Mouse (Mus musculus) mouse trophoblast stem cell (cell line): Measurements from ENCODE around the gene Mlx.
"Not testable (repeated sequence)": the region's sequence is repeated elsewhere in the genome, so short reads cannot be mapped to it uniquely, and the experiment has no call there.

Source experiments
- in situ Hi-C, 2 experiments: fragments of 300-500 bp; cut with MseI, MboI; formaldehyde crosslinking; loops; 2 replicates in 1 of 2; 3 replicates in 1 of 2; pipeline ENCODE4 v1.15.1; 2025

The Mlx gene

DNA sequence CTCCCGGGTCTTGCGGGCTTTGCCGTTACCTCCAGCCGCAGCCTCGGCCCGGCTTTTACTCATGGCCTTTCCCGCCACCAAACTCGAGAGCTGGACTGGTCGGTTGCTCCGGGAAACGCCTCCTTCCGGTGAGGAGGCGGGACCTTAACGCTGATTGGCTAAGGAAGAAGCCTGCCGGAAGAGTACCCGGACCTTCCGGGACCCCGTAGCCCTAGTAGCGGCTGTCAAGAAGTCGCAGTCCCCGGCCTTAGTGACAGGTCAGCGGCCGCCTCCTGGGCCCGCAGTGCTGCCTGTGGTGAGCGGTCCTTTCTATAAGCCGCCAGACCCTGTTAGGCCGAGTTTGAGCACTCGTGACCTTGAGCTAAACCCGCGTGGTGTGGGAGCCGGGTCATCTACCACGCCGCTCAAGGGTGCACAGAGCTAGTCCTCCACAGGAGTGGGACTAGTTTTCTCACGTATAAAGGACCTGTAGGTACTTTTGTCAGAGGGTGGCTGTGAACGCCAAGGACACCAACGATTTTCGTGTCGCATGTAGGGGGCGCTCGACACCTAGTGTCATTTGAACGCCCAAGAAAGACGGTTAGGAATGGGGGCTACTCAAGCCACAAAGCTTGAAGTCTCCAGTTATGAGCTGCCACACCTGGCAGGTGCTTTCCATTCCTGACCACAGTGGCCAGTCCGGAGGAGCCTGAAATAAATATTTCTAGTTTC is 8.4 kb downstream of the Mlx start, which contains the start of gene Psmc3ip:
Psmc3ip (minus strand) TSS at position 123 of the 711 bp plus-strand sequence.
- in situ Hi-C loops = no loop called here

- in situ Hi-C loops = no loop called here
Measured at GRCm38 (mm10) chr11:101098231-101098630, 11.2 kb downstream of the Mlx start.

- in situ Hi-C loops = no loop called here
Measured at GRCm38 (mm10) chr11:101103011-101103410, 15.9 kb downstream of the Mlx start.

- in situ Hi-C loops = no loop called here
Measured at GRCm38 (mm10) chr11:101109351-101109750, 22.3 kb downstream of the Mlx start.

DNA sequence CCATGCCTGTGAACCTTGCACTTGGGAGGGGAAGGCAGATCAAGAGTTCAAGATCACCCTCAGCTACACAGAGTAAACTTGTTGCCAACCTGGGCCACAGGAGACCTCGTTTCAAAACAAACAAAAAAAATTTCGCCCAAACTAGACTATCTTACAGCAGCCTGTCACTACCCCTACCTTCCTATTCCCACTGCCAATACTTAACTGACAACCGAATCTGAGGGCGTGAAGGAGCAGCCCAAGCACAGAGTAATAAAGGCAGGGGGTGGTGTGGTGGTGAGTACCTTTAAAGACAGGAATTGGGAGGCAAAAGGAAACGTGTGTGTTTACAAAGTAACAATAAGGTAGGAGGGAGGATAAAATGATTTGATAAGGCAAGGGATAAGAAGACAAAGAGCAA is 23.6 kb downstream of the Mlx start:
- in situ Hi-C loops = no loop called here

DNA sequence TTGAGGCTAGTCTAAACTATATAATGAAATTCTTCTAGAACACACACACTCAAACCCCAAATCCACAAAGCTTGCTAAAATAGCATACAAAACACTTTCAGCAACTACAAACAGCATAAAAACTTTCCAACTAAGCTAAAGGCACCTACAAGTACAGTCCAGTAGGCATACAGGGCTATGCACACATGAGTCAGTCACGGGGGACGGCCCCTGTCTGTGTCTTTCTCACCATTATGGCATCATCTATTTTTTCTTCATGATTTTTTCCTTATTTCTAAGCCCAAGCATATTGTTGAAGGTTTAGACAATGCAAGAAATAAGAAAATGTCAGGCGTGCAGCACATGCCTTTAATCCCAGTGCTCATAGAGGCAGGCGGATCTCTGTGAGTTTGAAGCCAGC is 24.1 kb downstream of the Mlx start:
- in situ Hi-C loops = no loop called here

DNA sequence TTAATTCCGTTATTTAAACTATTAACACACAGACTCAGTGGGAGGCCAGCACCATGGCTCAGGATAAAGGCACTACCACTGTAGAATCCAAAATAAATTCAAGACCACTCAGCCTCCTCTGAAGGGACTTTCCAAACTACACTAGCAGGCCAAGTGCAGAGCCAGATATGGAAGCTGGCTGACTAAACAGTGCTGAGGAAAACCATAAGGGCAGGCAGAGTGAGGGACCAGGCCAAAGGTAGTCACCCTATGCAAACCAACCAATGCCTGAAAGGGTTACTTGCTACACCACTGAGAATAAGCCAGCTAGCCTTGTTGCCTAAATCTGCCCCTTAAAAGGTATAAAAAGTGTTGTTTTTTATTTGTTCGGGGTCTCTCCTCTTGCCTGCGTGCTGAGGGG is 25.1 kb downstream of the Mlx start:
- in situ Hi-C loops = no loop called here

- in situ Hi-C loops = no loop called here
Measured at GRCm38 (mm10) chr11:101115564-101115963, 28.5 kb downstream of the Mlx start.

DNA sequence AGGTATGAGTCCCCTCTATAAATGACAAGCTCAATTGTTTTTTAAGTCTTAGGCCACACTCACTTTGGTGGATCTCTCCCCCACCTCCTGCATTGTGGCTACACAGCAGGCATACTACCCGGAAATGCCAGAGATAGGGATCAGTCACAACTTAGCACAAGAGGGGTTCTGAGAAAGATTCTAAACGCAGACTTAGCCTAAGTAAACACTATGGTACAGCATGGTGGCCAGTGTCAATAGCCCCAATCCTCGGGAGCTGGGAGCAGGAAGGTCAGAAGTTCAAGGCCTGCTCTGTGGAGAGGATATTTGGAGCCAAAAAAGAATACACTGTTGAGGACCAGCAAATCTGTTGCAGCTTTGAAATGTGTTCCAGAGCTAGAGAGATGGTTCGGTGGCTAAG is 31.0 kb downstream of the Mlx start:
- in situ Hi-C loops = no loop called here

DNA sequence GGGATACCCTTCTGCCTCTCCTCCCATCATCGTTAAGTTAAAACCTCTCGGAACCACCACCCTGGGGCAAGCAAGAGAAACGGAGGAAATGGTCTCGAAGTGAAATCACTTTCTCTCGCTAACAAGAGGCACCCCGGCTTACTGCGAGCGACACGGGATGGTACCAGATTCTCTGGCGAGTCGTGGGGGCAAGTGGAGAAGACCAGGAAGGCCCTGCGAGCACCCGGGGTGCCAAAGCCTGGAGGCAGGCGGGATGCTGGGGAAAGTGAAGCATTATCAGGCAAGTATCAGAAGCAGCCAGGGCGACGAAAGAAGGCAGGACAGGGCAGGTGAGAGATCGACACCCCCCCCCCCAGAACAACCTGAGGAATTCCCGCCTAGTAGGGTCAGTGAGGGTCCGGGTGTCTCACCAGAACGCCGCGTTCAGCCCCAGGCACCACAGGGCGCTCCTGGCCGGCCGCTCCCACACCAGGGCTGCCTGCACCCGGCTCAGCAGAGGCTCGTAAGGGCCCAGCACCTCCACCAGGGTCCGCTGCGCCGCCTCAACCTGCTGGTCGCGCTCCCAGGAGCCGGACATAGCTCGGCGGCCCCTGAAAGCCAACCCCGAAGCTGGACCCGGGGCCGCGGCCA is 32.2 kb downstream of the Mlx start:
- in situ Hi-C loops = no loop called here

DNA sequence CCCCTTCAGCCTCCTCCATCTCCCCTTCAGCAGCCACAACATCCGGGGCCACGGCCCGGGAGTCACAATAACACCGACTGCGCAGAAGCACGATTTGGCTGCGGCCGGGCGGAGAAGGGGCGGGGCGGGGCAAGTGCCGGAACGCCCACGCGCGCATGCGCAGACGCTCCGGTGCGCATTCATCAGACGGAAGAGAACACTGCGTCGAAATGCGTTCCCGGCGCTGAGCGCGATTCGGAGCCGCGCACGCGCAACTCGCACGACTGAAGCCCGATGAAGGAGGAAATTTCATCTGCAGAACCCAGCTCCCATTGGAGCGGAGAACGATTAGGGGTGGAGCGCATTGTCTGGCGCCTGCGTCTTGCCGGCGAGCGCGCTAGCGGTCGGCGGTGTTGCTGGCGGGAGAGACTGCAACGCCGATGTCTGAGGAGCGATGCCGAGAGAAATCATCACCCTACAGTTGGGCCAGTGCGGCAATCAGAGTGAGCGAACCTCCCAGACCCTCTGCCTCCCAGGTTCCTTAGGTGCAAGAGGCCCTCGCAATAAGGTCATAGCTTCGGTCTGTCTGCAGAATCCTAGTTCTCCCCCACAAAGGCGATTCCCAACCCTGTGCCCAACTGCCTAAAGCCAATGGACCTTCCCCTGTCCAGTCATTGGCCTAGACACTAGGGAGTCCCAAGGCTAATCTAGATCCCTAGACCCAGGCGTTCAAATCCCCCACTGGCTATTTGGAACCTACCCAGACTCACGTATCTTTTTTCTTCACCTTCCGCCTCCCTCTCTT is 32.9 kb downstream of the Mlx start, which contains the start of the genes Retreg3 and Tubg1:
Retreg3 (minus strand) TSS at position 133 of the 784 bp plus-strand sequence.
Tubg1 (plus strand) TSS at position 178 of the 784 bp plus-strand sequence.
- in situ Hi-C loops = no loop called here

DNA sequence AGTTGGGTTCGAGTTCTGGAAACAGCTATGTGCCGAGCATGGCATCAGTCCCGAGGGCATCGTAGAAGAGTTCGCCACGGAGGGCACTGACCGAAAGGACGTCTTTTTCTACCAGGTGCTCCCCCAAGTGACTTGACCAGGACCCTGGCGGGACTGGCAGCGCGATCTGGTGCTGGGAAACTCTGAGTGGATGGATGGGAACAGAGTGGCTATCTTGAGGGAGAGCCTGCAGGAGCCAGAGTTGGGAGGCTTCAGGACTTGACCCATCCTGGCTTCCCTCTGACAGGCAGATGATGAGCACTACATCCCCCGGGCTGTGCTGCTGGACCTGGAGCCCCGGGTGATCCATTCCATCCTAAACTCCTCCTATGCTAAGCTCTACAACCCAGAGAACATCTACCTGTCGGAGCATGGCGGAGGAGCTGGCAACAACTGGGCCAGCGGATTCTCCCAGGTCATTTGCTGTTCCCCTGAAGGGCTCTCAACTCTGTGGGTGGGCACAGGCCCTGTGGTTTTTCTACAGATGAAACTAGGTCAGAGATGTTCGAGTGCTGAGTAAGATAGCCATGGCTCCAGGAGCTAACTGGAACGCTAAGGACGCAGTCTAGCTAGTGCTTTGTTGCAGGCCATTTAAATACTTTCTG is 33.6 kb downstream of the Mlx start:
- in situ Hi-C loops = no loop called here

- in situ Hi-C loops = not testable (repeated sequence)
Measured at GRCm38 (mm10) chr11:101124494-101124893, 37.4 kb downstream of the Mlx start.

- in situ Hi-C loops = not testable (repeated sequence)
Measured at GRCm38 (mm10) chr11:101125008-101125407, 37.9 kb downstream of the Mlx start.

DNA sequence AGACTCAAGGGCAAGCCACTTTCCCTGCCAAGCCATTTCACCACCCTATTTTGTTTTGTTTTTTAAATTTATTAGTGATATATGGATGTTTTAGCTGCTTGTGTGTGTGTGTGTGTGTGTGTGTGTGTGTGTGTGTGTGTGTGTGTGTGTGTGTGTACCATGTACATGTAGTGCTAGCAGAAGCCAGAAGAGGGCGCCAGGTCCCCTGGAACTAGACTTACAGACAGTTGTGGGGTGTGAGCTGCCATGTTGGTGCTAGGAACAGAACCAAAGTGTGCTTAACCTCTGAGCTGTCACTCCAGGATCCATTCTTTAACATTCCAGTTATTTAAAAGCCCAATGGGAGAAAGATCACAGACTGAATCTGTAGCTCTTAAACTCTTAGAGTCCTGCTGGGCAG is 40.0 kb downstream of the Mlx start:
- in situ Hi-C loops = no loop called here

GRCm38 (mm10) chr11:101128996-101129577 is 42.0 kb downstream of the Mlx start:
- in situ Hi-C loops = no loop called here

- in situ Hi-C loops = loop anchor here (5.0 kb wide), 1 partner anchor 47 kb away; the partner anchor contains the start of gene Ccr10 (in 2 of the 2)
Measured at GRCm38 (mm10) chr11:101130056-101130756, 43.1 kb downstream of the Mlx start.

DNA sequence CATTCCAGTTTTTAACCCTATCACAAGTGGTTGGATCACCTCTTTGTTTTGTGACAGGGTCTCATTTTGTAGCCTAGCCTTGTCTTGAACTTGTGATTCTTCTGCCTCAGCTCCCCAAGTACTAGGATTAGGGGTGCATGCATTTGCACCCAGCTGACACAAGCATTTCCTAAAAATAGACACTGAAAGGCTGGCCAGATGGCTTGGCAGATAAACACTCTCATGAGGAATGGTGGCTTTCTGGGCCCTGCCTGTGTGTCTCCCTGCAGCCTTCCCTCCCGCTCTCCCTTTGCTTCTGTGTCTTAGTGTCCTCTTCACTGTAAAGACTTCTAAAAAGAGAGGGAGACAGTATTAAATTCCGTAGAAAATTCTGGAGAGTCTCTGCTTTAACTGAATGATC is 44.1 kb downstream of the Mlx start:
- in situ Hi-C loops = loop anchor here (5.0 kb wide), 1 partner anchor 46 kb away; the partner anchor contains the start of gene Ccr10 (in 2 of the 2)

DNA sequence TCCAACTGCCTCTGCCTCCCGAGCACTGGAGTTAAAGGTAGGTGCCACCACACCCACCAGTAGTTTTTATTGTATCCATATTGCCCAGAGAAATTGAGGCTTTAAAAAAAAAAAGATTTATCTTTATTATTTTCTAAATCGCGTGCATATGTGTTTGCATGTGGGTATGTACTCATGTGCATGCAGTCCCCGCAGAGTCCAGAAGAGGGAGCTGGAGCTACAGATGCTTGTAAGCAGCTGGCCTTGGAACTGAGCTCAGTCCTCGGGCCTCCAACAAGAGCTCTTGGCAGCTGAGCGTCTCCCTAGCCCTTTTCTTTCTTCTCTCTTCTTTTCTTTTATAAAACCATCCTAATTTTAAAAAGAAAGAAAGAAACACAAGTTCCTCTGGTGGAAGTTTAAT is 44.6 kb downstream of the Mlx start:
- in situ Hi-C loops = loop anchor here (5.0 kb wide), 1 partner anchor 46 kb away; the partner anchor contains the start of gene Ccr10 (in 2 of the 2)

DNA sequence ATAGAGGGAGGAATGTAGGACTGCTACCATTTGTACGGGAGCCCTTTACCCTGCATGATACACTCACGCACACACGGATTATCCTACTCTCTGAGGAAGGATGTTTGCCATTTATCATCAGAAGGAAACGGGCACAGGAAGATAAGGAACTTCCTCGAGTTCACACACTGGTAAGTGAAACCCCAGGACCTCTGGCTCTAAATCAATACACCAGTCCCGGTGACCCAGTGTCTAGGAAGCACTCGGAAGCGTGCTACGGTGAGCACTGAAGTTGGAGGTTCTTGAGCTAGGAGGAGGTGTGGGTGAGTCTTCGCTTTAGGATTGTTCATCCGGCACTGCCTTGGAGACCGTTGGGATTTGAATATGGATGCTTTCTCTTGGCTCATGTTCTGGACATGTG is 46.0 kb downstream of the Mlx start:
- in situ Hi-C loops = loop anchor here (5.0 kb wide), 1 partner anchor 44 kb away; the partner anchor contains the start of gene Ccr10 (in 2 of the 2)
